Mouse (Mus musculus): Measurements from ENCODE around the gene Ostf1.

The Ostf1 gene

GRCm38 (mm10) chr19:18646397-18646796 is 14.8 kb upstream of the Ostf1 start:
- no peak for DNase-seq (ENCODE audit: low spot score in 2 of 2)

- no peak for DNase-seq (ENCODE audit: low spot score in 2 of 2)
These were observed 12.5 kb upstream of the Ostf1 start for GRCm38 (mm10) chr19:18644084-18644483.

- no peak for DNase-seq (ENCODE audit: low spot score in 2 of 2)
These were observed 11.8 kb upstream of the Ostf1 start for GRCm38 (mm10) chr19:18643411-18643810.

- DNase-seq (ENCODE audit: low spot score in 2 of 2), result no peak
These were observed 9.4 kb upstream of the Ostf1 start for GRCm38 (mm10) chr19:18641001-18641400.

GRCm38 (mm10) chr19:18639552-18639951 is 7.9 kb upstream of the Ostf1 start:
- DNase-seq (ENCODE audit: low spot score in 2 of 2), result no peak

- DNase-seq (ENCODE audit: low spot score in 2 of 2), result no peak
These were observed 7.3 kb upstream of the Ostf1 start for GRCm38 (mm10) chr19:18638949-18639348.

GRCm38 (mm10) chr19:18637954-18638353 is 6.3 kb upstream of the Ostf1 start:
- no peak for DNase-seq (ENCODE audit: low spot score in 2 of 2)

GRCm38 (mm10) chr19:18632231-18633185 is 885 bp upstream of the Ostf1 start:
- DNase-seq (ENCODE audit: low spot score in 2 of 2), result no peak

GRCm38 (mm10) chr19:18631161-18631643 is 421 bp downstream of the Ostf1 start:
- DNase-seq (ENCODE audit: low spot score in 2 of 2), result peak; percentile 48 to 69

GRCm38 (mm10) chr19:18630221-18631119 is 1.2 kb downstream of the Ostf1 start:
- DNase-seq (ENCODE audit: low spot score in 2 of 2), result no peak

- DNase-seq (ENCODE audit: low spot score in 2 of 2), result no peak
These were observed 2.0 kb downstream of the Ostf1 start for GRCm38 (mm10) chr19:18629589-18629988.

GRCm38 (mm10) chr19:18623894-18624293 is 7.7 kb downstream of the Ostf1 start:
- no peak for DNase-seq (ENCODE audit: low spot score in 2 of 2)

GRCm38 (mm10) chr19:18619691-18620090 is 11.9 kb downstream of the Ostf1 start:
- no peak for DNase-seq (ENCODE audit: low spot score in 2 of 2)

- no peak for DNase-seq (ENCODE audit: low spot score in 2 of 2)
These were observed 12.6 kb downstream of the Ostf1 start for GRCm38 (mm10) chr19:18619060-18619459.

- DNase-seq (ENCODE audit: low spot score in 2 of 2), result no peak
These were observed 14.1 kb downstream of the Ostf1 start for GRCm38 (mm10) chr19:18617504-18617903.

GRCm38 (mm10) chr19:18615680-18616240 is 15.9 kb downstream of the Ostf1 start:
- DNase-seq (ENCODE audit: low spot score in 2 of 2), result no peak

GRCm38 (mm10) chr19:18614337-18614736 is 17.3 kb downstream of the Ostf1 start:
- no peak for DNase-seq (ENCODE audit: low spot score in 2 of 2)

GRCm38 (mm10) chr19:18608975-18609374 is 22.6 kb downstream of the Ostf1 start:
- no peak for DNase-seq (ENCODE audit: low spot score in 2 of 2)

- no peak for DNase-seq (ENCODE audit: low spot score in 2 of 2)
These were observed 23.7 kb downstream of the Ostf1 start for GRCm38 (mm10) chr19:18607907-18608306.

GRCm38 (mm10) chr19:18603011-18603410 is 28.6 kb downstream of the Ostf1 start:
- DNase-seq (ENCODE audit: low spot score in 2 of 2), result no peak

- no peak for DNase-seq (ENCODE audit: low spot score in 2 of 2)
These were observed 31.0 kb downstream of the Ostf1 start for GRCm38 (mm10) chr19:18600611-18601010.

GRCm38 (mm10) chr19:18599650-18600049 is 32.0 kb downstream of the Ostf1 start:
- no peak for DNase-seq (ENCODE audit: low spot score in 2 of 2)

Data from urinary bladder, postnatal 4 days (tissue).